Mouse (Mus musculus): ENCODE data around the gene Adgrb3.

The Adgrb3 gene

GRCm38 (mm10) chr1:25828971-25829920 is at the start of gene Adgrb3:
Adgrb3 (minus strand) TSS chr1:25829707.
- no peak for DNase-seq

- no peak for DNase-seq
Observed at GRCm38 (mm10) chr1:25877526-25877925, 48.0 kb upstream of the Adgrb3 start.

- no peak for DNase-seq
Observed at GRCm38 (mm10) chr1:25857473-25857872, 28.0 kb upstream of the Adgrb3 start.

- no peak for DNase-seq
Observed at GRCm38 (mm10) chr1:25854451-25854978, 25.0 kb upstream of the Adgrb3 start.

GRCm38 (mm10) chr1:25832260-25832659 is 2.8 kb upstream of the Adgrb3 start:
- no peak for DNase-seq

- no peak for DNase-seq
Observed at GRCm38 (mm10) chr1:25831521-25831900, 2.0 kb upstream of the Adgrb3 start.

GRCm38 (mm10) chr1:25830757-25831520 is 1.4 kb upstream of the Adgrb3 start:
- DNase-seq: no peak

GRCm38 (mm10) chr1:25829921-25830751 is 629 bp upstream of the Adgrb3 start:
- no peak for DNase-seq

GRCm38 (mm10) chr1:25828071-25828755 is 1.3 kb downstream of the Adgrb3 start:
- no peak for DNase-seq

GRCm38 (mm10) chr1:25827436-25827835 is 2.1 kb downstream of the Adgrb3 start:
- DNase-seq: no peak

- no peak for DNase-seq
Observed at GRCm38 (mm10) chr1:25826771-25827170, 2.7 kb downstream of the Adgrb3 start.

GRCm38 (mm10) chr1:25824626-25825025 is 4.9 kb downstream of the Adgrb3 start:
- DNase-seq: no peak

- no peak for DNase-seq
Observed at GRCm38 (mm10) chr1:25823961-25824360, 5.5 kb downstream of the Adgrb3 start.

GRCm38 (mm10) chr1:25815491-25815890 is 14.0 kb downstream of the Adgrb3 start:
- no peak for DNase-seq

GRCm38 (mm10) chr1:25778784-25779183 is 50.7 kb downstream of the Adgrb3 start:
- DNase-seq: no peak

- no peak for DNase-seq
Observed at GRCm38 (mm10) chr1:25777459-25777858, 52.0 kb downstream of the Adgrb3 start.

- DNase-seq: no peak
Observed at GRCm38 (mm10) chr1:25775440-25776130, 53.9 kb downstream of the Adgrb3 start.

- DNase-seq: no peak
Observed at GRCm38 (mm10) chr1:25768958-25769357, 60.5 kb downstream of the Adgrb3 start.

- no peak for DNase-seq
Observed at GRCm38 (mm10) chr1:25755265-25755664, 74.2 kb downstream of the Adgrb3 start.

- DNase-seq: no peak
Observed at GRCm38 (mm10) chr1:25754528-25754927, 75.0 kb downstream of the Adgrb3 start.

GRCm38 (mm10) chr1:25745575-25745974 is 83.9 kb downstream of the Adgrb3 start:
- DNase-seq: no peak

All from thymus, postnatal 14 days (tissue).